Mouse (Mus musculus) kidney, embryonic 16.5 days (tissue): ENCODE measurements at regions not wholly inside any gene's neighbourhood (a gene's known extent, or its start where the extent isn't known, plus 50 kb on each side); places are given as distances from the start of the nearest gene placed in this dataset.
A peak's percentile ranks its signal among the peaks of the same experiment; 100 is the strongest.

ENCODE experiments used
- ATAC-seq: fragments of 200-750 bp; cut with Nextera tagmentation; 2 replicates; pipeline ENCODE4 v1.8.0; 2017; ENCODE audit warnings: moderate TSS enrichment; ENCODE audit not compliant: low FRiP score, low TSS enrichment
- H3K27ac ChIP-seq: fragments of 300-500 bp; sonication (generic); 2 replicates; pipeline ENCODE4 v1.5.1; 2014; ENCODE audit warnings: low read length
- H3K27me3 ChIP-seq: fragments of 300-500 bp; sonication (generic); 2 replicates; pipeline ENCODE4 v1.6.1; 2014; ENCODE audit warnings: low read length, control low read depth, mixed read lengths; ENCODE audit not compliant: insufficient read depth
- H3K36me3 ChIP-seq: fragments of 300-500 bp; sonication (generic); 2 replicates; pipeline ENCODE4 v1.6.1; 2014; ENCODE audit warnings: low read length, control low read depth, mixed read lengths; ENCODE audit not compliant: insufficient read depth
- H3K4me1 ChIP-seq: fragments of 300-500 bp; sonication (generic); 2 replicates; pipeline ENCODE4 v1.6.1; 2014; ENCODE audit warnings: low read length, control low read depth, mixed read lengths; ENCODE audit not compliant: insufficient read depth
- H3K4me2 ChIP-seq: fragments of 300-500 bp; sonication (generic); replicated peaks from 2 replicates; pipeline ENCODE4 v1.6.1; 2014; ENCODE audit warnings: low read depth, low read length
- H3K4me3 ChIP-seq: fragments of 300-500 bp; sonication (generic); 2 replicates; pipeline ENCODE4 v1.5.1; 2014; ENCODE audit warnings: mild to moderate bottlenecking, low read length
- H3K9ac ChIP-seq: fragments of 300-500 bp; sonication (generic); replicated peaks from 2 replicates; pipeline ENCODE4 v1.6.1; 2014; ENCODE audit warnings: low read length
- H3K9me3 ChIP-seq: fragments of 300-500 bp; sonication (generic); 2 replicates; pipeline ENCODE4 v1.6.1; 2016; ENCODE audit warnings: low read length, control low read depth
- WGBS: fragments of 180-500 bp; shearing (Covaris S2); extraction: QIAGEN DNeasy Blood & Tissue Kit; methylation state at CpG from one replicate; pipeline ENCODE4 v1.1.7; 2014; 5-methylcytosine and 5-hydroxymethylcytosine counted together

DNA sequence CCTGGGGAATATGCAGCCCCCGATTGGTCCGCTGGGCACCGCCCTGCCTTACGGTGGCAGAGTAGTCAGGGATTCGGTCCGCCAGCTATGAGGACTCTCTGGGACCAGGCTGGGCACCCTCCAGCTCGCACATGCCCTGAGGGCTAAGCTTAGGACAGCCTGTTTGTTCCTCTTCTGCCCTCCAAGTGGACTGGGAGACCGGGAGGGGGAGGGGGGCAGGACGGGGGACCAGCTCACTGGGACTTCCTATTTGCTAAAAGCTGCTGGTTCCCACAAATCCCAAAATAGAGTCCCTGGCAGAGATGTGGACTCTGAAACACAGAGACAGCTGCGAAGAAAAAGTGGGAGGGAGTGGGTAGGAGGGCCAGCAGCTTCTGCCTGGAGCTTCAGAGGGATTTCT lies 423.6 kb upstream of the Tbx3 start:
- Histone ChIP-seq H3K9me3 (no peaks in the 10 kb centered on the region), H3K9ac (no peak overlapping the region), H3K4me2 (no peak overlapping the region), H3K4me3 (no peak overlapping the region), H3K36me3 (no peaks in the 10 kb centered on the region), H3K4me1 (0 out of 2 replicates have a peak, but pooled peaks cover 4% of the 10 kb centered on the region), H3K27me3 (no peaks in the 10 kb centered on the region), H3K27ac (no peak overlapping the region)
- 67% methylated on average over 10 of the region's 10 CpGs for WGBS
- peak; percentile 51; the same call in 1 of the 2 replicates for ATAC-seq

DNA sequence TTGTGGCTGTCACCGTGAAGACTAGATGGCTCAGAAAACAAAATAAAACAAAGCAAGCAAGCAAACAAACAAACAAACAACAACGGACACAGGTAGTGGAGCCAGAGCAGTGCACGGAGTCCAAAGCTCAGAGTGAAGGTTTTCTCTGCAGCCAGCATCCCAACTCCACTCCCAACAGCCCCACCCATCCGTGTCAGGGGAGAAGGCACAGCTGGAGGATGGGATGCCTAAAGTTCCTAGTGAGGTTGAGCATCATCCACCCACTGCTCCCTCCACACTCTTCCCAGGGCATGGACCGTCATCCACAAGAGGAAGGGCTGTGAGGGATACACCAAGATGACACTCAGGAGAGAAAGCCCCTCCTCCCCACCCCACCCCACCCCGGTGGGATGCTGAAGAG lies 421.8 kb upstream of the Tbx3 start:
- WGBS = 72% methylated on average over 6 of the region's 6 CpGs

DNA sequence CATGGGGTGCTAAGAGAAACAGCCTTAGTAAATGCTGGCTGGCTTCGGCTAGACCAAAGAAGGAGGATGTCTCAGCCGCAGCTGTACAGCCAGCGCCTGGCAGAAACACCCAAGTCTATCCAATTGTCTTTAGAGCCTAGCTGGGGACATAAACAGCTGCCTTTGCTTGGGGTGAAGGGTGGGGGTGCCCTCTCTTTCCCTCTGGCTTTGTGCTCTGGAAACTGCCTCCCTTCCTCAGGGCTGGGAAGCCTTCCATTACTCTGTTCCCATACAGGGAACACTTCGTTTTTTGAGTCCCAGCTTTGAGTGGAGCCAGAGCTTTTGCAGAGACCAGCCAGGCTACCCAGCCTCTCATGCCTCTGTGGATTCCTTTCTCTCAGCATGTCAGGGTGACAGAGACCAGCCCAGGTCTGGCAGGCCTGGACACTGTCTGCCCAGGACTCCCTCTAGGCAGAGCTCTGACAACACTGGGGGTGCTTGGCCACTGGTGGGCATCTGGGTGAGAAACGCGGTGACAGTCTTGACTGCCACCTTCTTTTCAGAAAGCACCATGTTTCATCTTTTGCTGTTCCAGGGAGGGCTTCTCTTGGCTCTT lies 421.2 kb upstream of the Tbx3 start:
- WGBS = 86% methylated on average over 6 of the region's 6 CpGs
- Histone ChIP-seq H3K27ac (no peak overlapping the region), H3K27me3 (no peaks in the 10 kb centered on the region), H3K36me3 (no peaks in the 10 kb centered on the region), H3K4me3 (no peak overlapping the region), H3K9me3 (no peaks in the 10 kb centered on the region), H3K9ac (no peak overlapping the region), H3K4me1 (0 out of 2 replicates have a peak, but pooled peaks cover 4% of the 10 kb centered on the region), H3K4me2 (no peak overlapping the region)
- ATAC-seq = no peak

More for the DNA sequence above, 421.8 kb upstream of the Tbx3 start:
- ATAC-seq = no peak
- Histone ChIP-seq H3K4me2 (no peak overlapping the region), H3K27me3 (no peaks in the 10 kb centered on the region), H3K9me3 (no peaks in the 10 kb centered on the region), H3K4me1 (0 out of 2 replicates have a peak, but pooled peaks cover 4% of the 10 kb centered on the region), H3K36me3 (no peaks in the 10 kb centered on the region), H3K27ac (no peak overlapping the region), H3K9ac (no peak overlapping the region), H3K4me3 (no peak overlapping the region)

- H3K9me3 ChIP-seq = no peaks in the 10 kb centered on the region
- no peak overlapping the region for H3K4me2 ChIP-seq
- WGBS = 26% methylated on average over 9 of the region's 9 CpGs
- ATAC-seq = no peak
- 0 out of 2 replicates have a peak, but pooled peaks cover 4% of the 10 kb centered on the region for H3K4me1 ChIP-seq
- no peaks in the 10 kb centered on the region for H3K36me3 ChIP-seq
- H3K27ac ChIP-seq = no peak overlapping the region
- H3K4me3 ChIP-seq = no peak overlapping the region
- H3K9ac ChIP-seq = no peak overlapping the region
- no peaks in the 10 kb centered on the region for H3K27me3 ChIP-seq
Observed at GRCm38 (mm10) chr5:119251311-119252047, 419.0 kb upstream of the Tbx3 start.

- Histone ChIP-seq H3K9ac (no peak overlapping the region), H3K27ac (peak overlapping the region; percentile 76), H3K4me2 (0 out of 2 replicates have a peak overlapping the region, but pooled peaks have one; percentile 13), H3K36me3 (no peaks in the 10 kb centered on the region), H3K27me3 (no peaks in the 10 kb centered on the region), H3K9me3 (no peaks in the 10 kb centered on the region), H3K4me3 (no peak overlapping the region), H3K4me1 (peaks cover 12% of the 10 kb centered on the region)
- WGBS = 33% methylated on average over 21 of the region's 21 CpGs
- ATAC-seq = peak; percentile 90
Observed at GRCm38 (mm10) chr5:119257374-119258120, 412.9 kb upstream of the Tbx3 start.

GRCm38 (mm10) chr5:119258831-119259230 lies 411.6 kb upstream of the Tbx3 start:
- Histone ChIP-seq H3K4me1 (peaks cover 12% of the 10 kb centered on the region), H3K9ac (no peak overlapping the region), H3K9me3 (no peaks in the 10 kb centered on the region), H3K27ac (peak overlapping the region; percentile 76; the same call in 1 of the 2 replicates), H3K27me3 (no peaks in the 10 kb centered on the region), H3K4me3 (no peak overlapping the region), H3K4me2 (no peak overlapping the region), H3K36me3 (no peaks in the 10 kb centered on the region)
- 74% methylated on average over 5 of the region's 5 CpGs for WGBS
- no peak for ATAC-seq

- H3K36me3 ChIP-seq = no peaks in the 10 kb centered on the region
- H3K27ac ChIP-seq = peak overlapping the region; percentile 23; the same call in 1 of the 2 replicates
- ATAC-seq = no peak
Observed at GRCm38 (mm10) chr5:119265149-119265890, 405.1 kb upstream of the Tbx3 start.

GRCm38 (mm10) chr5:119271234-119271852 lies 399.1 kb upstream of the Tbx3 start:
- Histone ChIP-seq H3K9me3 (no peaks in the 10 kb centered on the region; the same call in 1 of the 2 replicates), H3K27me3 (no peaks in the 10 kb centered on the region), H3K4me3 (no peak overlapping the region), H3K4me1 (0 out of 2 replicates have a peak, but pooled peaks cover 3% of the 10 kb centered on the region), H3K4me2 (peak overlapping the region; percentile 24; the same call in 1 of the 2 replicates), H3K36me3 (no peaks in the 10 kb centered on the region), H3K9ac (no peak overlapping the region), H3K27ac (no peak overlapping the region)
- ATAC-seq = no peak
- WGBS = 30% methylated on average over 26 of the region's 26 CpGs

More at GRCm38 (mm10) chr5:119265149-119265890, 405.1 kb upstream of the Tbx3 start:
- H3K4me3 ChIP-seq = no peak overlapping the region
- peak overlapping the region; percentile 8; the same call in 1 of the 2 replicates for H3K4me2 ChIP-seq
- H3K4me1 ChIP-seq = peaks cover 9% of the 10 kb centered on the region; the same call in 1 of the 2 replicates
- no peak overlapping the region for H3K9ac ChIP-seq
- WGBS = 46% methylated on average over 20 of the region's 20 CpGs
- H3K9me3 ChIP-seq = no peaks in the 10 kb centered on the region; the same call in 1 of the 2 replicates
- H3K27me3 ChIP-seq = no peaks in the 10 kb centered on the region

- Histone ChIP-seq H3K27me3 (no peaks in the 10 kb centered on the region), H3K36me3 (no peaks in the 10 kb centered on the region)
Observed at GRCm38 (mm10) chr5:119273203-119273602, 397.3 kb upstream of the Tbx3 start.

More at GRCm38 (mm10) chr5:119273203-119273602, 397.3 kb upstream of the Tbx3 start:
- H3K9ac ChIP-seq = no peak overlapping the region
- ATAC-seq = no peak
- H3K4me3 ChIP-seq = no peak overlapping the region
- 73% methylated on average over 7 of the region's 7 CpGs for WGBS
- H3K4me2 ChIP-seq = no peak overlapping the region
- no peaks in the 10 kb centered on the region for H3K9me3 ChIP-seq
- H3K4me1 ChIP-seq = 0 out of 2 replicates have a peak, but pooled peaks cover 3% of the 10 kb centered on the region
- no peak overlapping the region for H3K27ac ChIP-seq
